Mouse (Mus musculus) kidney, postnatal 14 days (tissue): ENCODE results near the gene Wwc1.
A peak's percentile ranks its signal among the peaks of the same experiment; 100 is the strongest.
"Not testable (repeated sequence)": the region's sequence is repeated elsewhere in the genome, so short reads cannot be mapped to it uniquely, and the experiment has no call there.

Source experiments
- DNase-seq: peaks from one replicate; pipeline ENCODE4 v3.0.0; 2022; ENCODE audit warnings: mixed read lengths

Wwc1 gene

GRCm38 (mm10) chr11:35834022-35834760 lies 146.1 kb downstream of the Wwc1 start, which contains the start of gene Rars:
Rars (minus strand) TSS chr11:35834506.
- DNase-seq = peak; percentile 94

GRCm38 (mm10) chr11:35833270-35833669 lies 147.1 kb downstream of the Wwc1 start:
- no peak for DNase-seq

DNA sequence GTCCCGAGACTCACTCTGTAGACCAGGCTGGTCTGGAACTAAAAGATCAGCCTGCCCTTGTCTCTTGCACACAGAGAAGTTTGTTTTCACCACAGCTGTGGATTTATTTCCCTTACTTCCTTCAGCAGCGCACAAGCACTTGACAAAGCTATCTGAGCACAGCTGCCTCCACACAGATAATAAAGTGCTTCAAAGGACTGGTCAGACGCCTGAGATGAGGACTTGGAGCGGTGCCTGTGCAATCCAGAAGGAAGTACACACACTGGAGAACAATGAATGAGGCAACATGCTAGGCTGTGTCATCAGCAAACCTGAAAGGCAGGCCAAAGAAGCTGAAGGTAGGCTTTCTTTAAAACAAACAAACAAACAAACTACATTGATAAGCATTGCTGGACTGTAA lies 148.2 kb downstream of the Wwc1 start:
- no peak for DNase-seq

GRCm38 (mm10) chr11:35827714-35828113 lies 152.6 kb downstream of the Wwc1 start:
- DNase-seq = no peak

DNA sequence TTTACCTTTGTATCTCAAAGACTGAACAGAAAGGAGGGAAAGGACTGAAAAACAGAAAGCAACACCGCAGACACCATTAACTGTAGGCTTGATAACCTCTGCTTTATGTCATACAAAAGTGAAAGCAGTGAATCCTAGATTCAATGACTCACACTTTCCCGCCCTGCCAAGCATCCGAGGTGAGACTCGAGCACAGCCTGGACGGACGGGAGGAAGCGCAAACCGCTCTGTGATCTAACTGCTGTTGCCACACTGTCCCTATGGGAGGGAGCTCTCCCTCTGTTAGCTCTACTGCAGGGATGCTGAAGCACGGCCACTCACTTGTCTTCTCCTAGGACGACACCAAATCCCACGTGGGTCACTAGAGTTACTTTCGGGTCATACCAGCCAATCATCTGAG lies 164.0 kb downstream of the Wwc1 start:
- DNase-seq = no peak

- DNase-seq = no peak
Observed at GRCm38 (mm10) chr11:35811458-35811857, 168.9 kb downstream of the Wwc1 start.

- no peak for DNase-seq
Observed at GRCm38 (mm10) chr11:35801332-35801731, 179.0 kb downstream of the Wwc1 start.

DNA sequence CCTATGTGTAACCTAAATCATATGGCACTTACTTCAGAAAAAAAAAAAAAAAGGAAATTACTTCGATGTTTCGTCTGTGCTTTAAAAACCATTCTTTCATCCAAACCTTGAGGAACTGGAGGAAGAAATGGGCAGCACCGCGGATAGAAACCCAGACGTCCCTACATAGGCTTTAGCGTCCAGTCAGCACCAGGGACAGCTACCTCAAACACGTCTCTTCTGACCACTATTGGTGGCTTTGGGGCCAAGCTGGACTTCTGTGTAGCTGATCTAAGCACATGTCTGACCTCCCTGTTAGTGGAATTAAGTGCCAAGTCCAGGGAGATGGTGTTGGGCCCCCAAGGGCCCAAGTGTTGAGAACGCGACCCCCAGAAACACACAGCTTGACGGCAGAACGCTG lies 181.5 kb downstream of the Wwc1 start, which contains the start of gene Fbll1:
TSS of gene Fbll1 (minus strand) at position 11 of the 400 bp plus-strand sequence.
- DNase-seq = peak; percentile 67

- no peak for DNase-seq
Observed at GRCm38 (mm10) chr11:35798495-35798820, 181.9 kb downstream of the Wwc1 start.

DNA sequence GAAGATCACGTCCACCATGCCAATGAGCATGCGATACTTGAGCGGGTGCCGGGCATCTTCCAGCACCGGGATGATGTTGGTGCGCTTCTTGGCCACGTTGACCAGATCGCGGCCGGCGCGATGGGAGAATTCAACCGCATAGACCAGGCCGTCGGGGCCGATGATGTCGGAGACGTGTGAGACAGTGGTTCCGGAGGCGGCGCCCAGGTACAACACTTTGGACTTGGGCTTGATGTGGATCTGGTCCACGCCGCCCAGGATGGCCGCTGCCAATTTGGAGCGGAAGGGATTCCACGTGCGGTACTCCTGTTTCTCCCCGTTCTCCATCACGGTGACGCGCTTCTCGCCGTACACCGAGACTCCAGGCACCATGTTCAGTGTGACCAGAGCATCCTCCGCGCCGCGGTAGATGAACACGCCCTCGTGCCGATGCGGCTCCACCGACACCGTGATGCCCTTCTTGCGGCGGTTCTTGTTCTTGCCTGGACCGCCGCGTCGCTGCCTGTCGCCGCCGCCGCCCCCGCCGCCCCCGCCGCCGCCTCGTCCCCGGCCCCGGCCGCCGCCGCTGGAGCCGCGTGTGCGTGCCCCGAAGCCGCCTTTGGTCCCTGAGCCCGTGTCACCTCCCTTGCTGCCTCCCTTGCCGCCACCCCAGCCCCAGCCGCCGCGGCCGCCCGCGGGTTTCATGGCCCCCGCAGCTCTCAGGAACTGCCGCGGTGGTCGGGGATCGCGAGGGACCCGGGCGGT lies 182.4 kb downstream of the Wwc1 start:
- no peak for DNase-seq

DNA sequence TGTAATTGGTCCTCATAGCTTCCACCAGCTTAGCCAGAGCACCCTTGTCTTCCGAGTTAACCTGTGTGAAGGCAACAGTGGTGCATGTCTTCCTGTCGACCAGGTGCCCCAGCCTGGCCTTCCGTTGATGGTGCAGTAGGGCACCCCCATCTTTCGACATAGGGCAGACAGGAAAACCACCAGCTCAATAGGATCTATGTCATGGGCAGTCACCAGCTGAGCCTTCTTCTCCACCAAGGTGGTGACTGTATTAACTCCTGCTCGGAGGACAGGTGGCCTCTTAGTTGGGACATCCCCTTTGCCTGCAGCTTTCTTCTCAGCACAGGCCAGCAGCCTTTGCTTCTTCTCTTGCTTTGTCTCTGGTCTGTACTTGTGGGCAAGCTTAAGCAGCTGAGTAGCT lies 187.5 kb downstream of the Wwc1 start:
- not testable (repeated sequence) for DNase-seq

DNA sequence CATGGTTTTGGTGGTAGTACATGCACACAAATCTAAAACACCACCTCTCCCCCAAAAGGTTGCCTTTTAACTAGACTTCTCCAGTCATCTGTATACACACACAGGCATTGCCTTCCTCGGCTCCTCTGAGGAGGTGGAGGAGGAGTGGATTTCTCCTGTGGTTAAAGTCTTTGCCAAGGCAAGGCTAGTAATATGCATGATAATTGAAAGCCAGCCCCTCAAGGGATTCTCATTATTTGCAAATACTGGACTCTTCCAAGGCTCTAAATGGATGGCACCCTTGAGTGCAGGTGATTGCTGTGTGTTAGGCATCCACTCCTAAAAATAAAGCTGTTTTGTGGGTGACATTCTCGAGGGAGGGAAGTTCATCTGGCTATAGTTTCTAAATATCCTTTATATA lies 191.9 kb downstream of the Wwc1 start:
- no peak for DNase-seq
